Mouse (Mus musculus): ENCODE data around the gene Cript.
"Not testable (repeated sequence)": the region's sequence is repeated elsewhere in the genome, so short reads cannot be mapped to it uniquely, and the experiment has no call there.

DNA sequence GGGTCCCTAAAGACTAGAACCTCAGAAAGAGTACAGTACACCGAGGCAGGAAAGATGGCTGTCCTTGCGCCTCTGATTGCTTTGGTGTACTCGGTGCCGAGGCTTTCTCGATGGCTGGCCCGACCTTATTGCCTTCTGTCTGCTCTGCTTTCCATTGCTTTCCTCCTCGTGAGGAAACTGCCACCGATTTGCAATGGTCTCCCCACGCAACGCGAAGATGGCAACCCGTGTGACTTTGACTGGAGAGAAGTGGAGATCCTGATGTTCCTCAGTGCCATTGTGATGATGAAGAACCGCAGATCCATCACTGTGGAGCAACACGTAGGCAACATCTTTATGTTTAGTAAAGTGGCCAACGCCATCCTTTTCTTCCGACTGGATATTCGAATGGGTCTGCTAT, 52.9 kb downstream of the Cript start:
- not testable (repeated sequence) for TF ChIP-seq CTCF, EP300 (IDR thresholded peaks at IDR 0.05; ENCODE audit: low read depth)

Data from liver, embryonic 14.5 days (tissue).